ENCODE assay signal across 22 mouse cellular contexts in genomic region chr10:122090472-122090871, GRCm38 (mm10). TPM values are rescaled to one million over a fixed set of nuclear protein-coding genes. Genes with fewer than 3 reads are reported as not detected.
A peak's percentile ranks its signal among the peaks of the same experiment; 100 is the strongest.
DNase-seq lines count a peak whose midpoint lies in the region; ATAC-seq and TF ChIP-seq lines count a peak whose summit lies in the region.
"Had no signal": no experiment of that assay in that cellular context is flagged by ENCODE, and none has a peak within 500 bp of the region (broad histone marks: within the 10 kb centered on the region; RNA-seq: fewer than 3 reads in every experiment).

No protein-coding gene starts in this region.

- peaks cover 10% of the 10 kb centered on the region for H3K9me3 ChIP-seq in forebrain, postnatal 0 days (ENCODE audit: low read length)
- peaks cover 14% of the 10 kb centered on the region for H3K9me3 ChIP-seq in forebrain, embryonic 12.5 days
- 0 out of 2 replicates have a peak, but pooled peaks cover 4% of the 10 kb centered on the region for H3K9me3 ChIP-seq in kidney, postnatal 0 days (replicated peaks; ENCODE audit: low read length)
- H3K9me3 ChIP-seq in lung, postnatal 0 days (ENCODE audit: low read length), result no peaks in the 10 kb centered on the region
- peaks cover 5% of the 10 kb centered on the region; the same call in 1 of the 2 replicates for H3K9me3 ChIP-seq in stomach, postnatal 0 days (ENCODE audit: control insufficient read depth, low read length)

- no peaks in the 10 kb centered on the region for H3K27me3 ChIP-seq in forebrain, postnatal 0 days (ENCODE audit: insufficient read depth, low read length)
- H3K27me3 ChIP-seq in forebrain, embryonic 12.5 days, result no peaks in the 10 kb centered on the region
- no peaks in the 10 kb centered on the region for H3K27me3 ChIP-seq in kidney, postnatal 0 days (ENCODE audit: insufficient read depth, low read length)
- no peaks in the 10 kb centered on the region for H3K27me3 ChIP-seq in kidney, adult 2 months (replicated peaks; ENCODE audit: control insufficient read depth, insufficient read depth, low read length)
- H3K27me3 ChIP-seq in lung, postnatal 0 days (replicated peaks; ENCODE audit: insufficient read depth, low read length), result no peaks in the 10 kb centered on the region
- no peaks in the 10 kb centered on the region for H3K27me3 ChIP-seq in stomach, postnatal 0 days (ENCODE audit: control insufficient read depth, insufficient read depth, low read length)
- H3K27me3 ChIP-seq: CH12.LX; embryonic facial prominence, embryonic 13.5 days; forebrain, embryonic 13.5 days; hindbrain, embryonic 15.5 days had no signal

- H3K36me3 ChIP-seq in forebrain, postnatal 0 days (ENCODE audit: insufficient read depth), result peaks cover 15% of the 10 kb centered on the region
- H3K36me3 ChIP-seq in forebrain, embryonic 12.5 days (replicated peaks), result peaks cover 30% of the 10 kb centered on the region
- H3K36me3 ChIP-seq in kidney, postnatal 0 days (ENCODE audit: insufficient read depth, low read length), result peaks cover 24% of the 10 kb centered on the region
- H3K36me3 ChIP-seq in kidney, adult 2 months (ENCODE audit: control insufficient read depth, insufficient read depth, low read length), result peaks cover 18% of the 10 kb centered on the region
- peaks cover 12% of the 10 kb centered on the region for H3K36me3 ChIP-seq in lung, postnatal 0 days (ENCODE audit: insufficient read depth, low read length)
- peaks cover 12% of the 10 kb centered on the region for H3K36me3 ChIP-seq in stomach, postnatal 0 days (ENCODE audit: control insufficient read depth, insufficient read depth, low read length)

- no peak overlapping the region for H3K9ac ChIP-seq in forebrain, postnatal 0 days
- H3K9ac ChIP-seq in forebrain, embryonic 12.5 days, result no peak overlapping the region
- no peak overlapping the region for H3K9ac ChIP-seq in kidney, postnatal 0 days (ENCODE audit: low read depth, low read length)
- H3K9ac ChIP-seq in lung, postnatal 0 days (replicated peaks; ENCODE audit: low read depth), result no peak overlapping the region
- H3K9ac ChIP-seq in stomach, postnatal 0 days (ENCODE audit: low read length), result no peak overlapping the region
- H3K9ac ChIP-seq: embryonic facial prominence, embryonic 13.5 days; forebrain, embryonic 13.5 days; hindbrain, embryonic 15.5 days had no signal

- H3K27ac ChIP-seq in forebrain, postnatal 0 days (ENCODE audit: low read depth, low read length), result no peak overlapping the region
- no peak overlapping the region for H3K27ac ChIP-seq in forebrain, embryonic 12.5 days
- no peak overlapping the region for H3K27ac ChIP-seq in kidney, postnatal 0 days
- H3K27ac ChIP-seq in kidney, adult 2 months (ENCODE audit: insufficient read depth, low read depth, low read length), result no peak overlapping the region
- no peak overlapping the region for H3K27ac ChIP-seq in lung, postnatal 0 days (ENCODE audit: low read length)
- no peak overlapping the region for H3K27ac ChIP-seq in stomach, postnatal 0 days (replicated peaks)
- H3K27ac ChIP-seq: embryonic facial prominence, embryonic 13.5 days; forebrain, embryonic 13.5 days; heart, embryonic 10.5 days; hindbrain, embryonic 15.5 days had no signal

- TF ChIP-seq CTCF in forebrain, postnatal 0 days (IDR thresholded peaks at IDR 0.05; ENCODE audit: low read depth), result peak; percentile 10; the same call in 1 of the 2 replicates
- peak; percentile 30; the same call in 1 of the 2 replicates for TF ChIP-seq CTCF in kidney, postnatal 0 days (IDR thresholded peaks at IDR 0.05; ENCODE audit: low read depth)
- TF ChIP-seq CTCF in kidney, adult 2 months (conservative IDR thresholded peaks at IDR 0.05; ENCODE audit: insufficient read depth, insufficient read length, low read depth, low read length), result no peak
- 0 out of 2 replicates have a peak, but pooled peaks have one; percentile 8 for TF ChIP-seq CTCF in lung, postnatal 0 days (IDR thresholded peaks at IDR 0.05)
- TF ChIP-seq CTCF in stomach, postnatal 0 days (IDR thresholded peaks at IDR 0.05; ENCODE audit: low read depth), result peak; percentile 41

- no peak for TF ChIP-seq EP300 in lung, postnatal 0 days (IDR thresholded peaks at IDR 0.05)
- no peak for TF ChIP-seq EP300 in stomach, postnatal 0 days (optimal IDR thresholded peaks at IDR 0.05)

- no peak overlapping the region for H3K4me2 ChIP-seq in forebrain, postnatal 0 days (ENCODE audit: low read depth)
- no peak overlapping the region for H3K4me2 ChIP-seq in forebrain, embryonic 12.5 days
- no peak overlapping the region for H3K4me2 ChIP-seq in kidney, postnatal 0 days (ENCODE audit: low read length)
- no peak overlapping the region for H3K4me2 ChIP-seq in lung, postnatal 0 days (replicated peaks; ENCODE audit: low read depth, low read length)
- H3K4me2 ChIP-seq in stomach, postnatal 0 days (replicated peaks; ENCODE audit: low read depth), result no peak overlapping the region
- H3K4me2 ChIP-seq: embryonic facial prominence, embryonic 13.5 days; forebrain, embryonic 13.5 days; hindbrain, embryonic 15.5 days had no signal

- TF ChIP-seq POLR2A in kidney, adult 2 months (IDR thresholded peaks at IDR 0.05; ENCODE audit: low read depth, low read length), result no peak

- 100% methylated on average over 1 of the region's 1 CpGs for WGBS in forebrain, postnatal 0 days
- WGBS in forebrain, embryonic 12.5 days, result 100% methylated on average over 1 of the region's 1 CpGs
- 93% methylated on average over 1 of the region's 1 CpGs for WGBS in kidney, postnatal 0 days
- WGBS in kidney, adult 2 months, result 93% methylated on average over 1 of the region's 1 CpGs
- WGBS in lung, postnatal 0 days, result 95% methylated on average over 1 of the region's 1 CpGs
- 100% methylated on average over 1 of the region's 1 CpGs for WGBS in stomach, postnatal 0 days

- H3K4me1 ChIP-seq in forebrain, postnatal 0 days (ENCODE audit: insufficient read depth), result peaks cover 6% of the 10 kb centered on the region; the same call in 1 of the 2 replicates
- peaks cover 2% of the 10 kb centered on the region; the same call in 1 of the 2 replicates for H3K4me1 ChIP-seq in forebrain, embryonic 12.5 days
- no peaks in the 10 kb centered on the region for H3K4me1 ChIP-seq in kidney, postnatal 0 days (replicated peaks; ENCODE audit: insufficient read depth, low read length)
- no peaks in the 10 kb centered on the region for H3K4me1 ChIP-seq in kidney, adult 2 months (ENCODE audit: control insufficient read depth, insufficient read depth, low read length)
- H3K4me1 ChIP-seq in lung, postnatal 0 days (ENCODE audit: insufficient read depth, low read depth, low read length), result no peaks in the 10 kb centered on the region
- no peaks in the 10 kb centered on the region for H3K4me1 ChIP-seq in stomach, postnatal 0 days (replicated peaks; ENCODE audit: control insufficient read depth, insufficient read depth)
- H3K4me1 ChIP-seq: heart, embryonic 10.5 days had no signal

- no peak for DNase-seq in forebrain, postnatal 0 days
- no peak for DNase-seq in kidney, postnatal 0 days (ENCODE audit: low spot score)
- no peak for DNase-seq in kidney, adult 2 months
- no peak for DNase-seq in lung, postnatal 0 days (ENCODE audit: low spot score)
- no peak for DNase-seq in lung, postnatal 10 days
- no peak for DNase-seq in stomach, postnatal 0 days (ENCODE audit: low spot score)
- no peak for DNase-seq in kidney, adult 9 months
- DNase-seq: adrenal gland, adult 8-10 months; adrenal gland, postnatal 36 days; cerebellum, adult 11 months; cerebellum, adult 8-10 months; cerebellum, postnatal 14 days; gastrocnemius, postnatal 36 days; heart, adult 11 months; heart, postnatal 36 days had no signal

- no peak for ATAC-seq in forebrain, postnatal 0 days
- no peak for ATAC-seq in forebrain, embryonic 12.5 days (ENCODE audit: low FRiP score)
- ATAC-seq in kidney, postnatal 0 days (replicated peaks; ENCODE audit: low FRiP score, low read depth), result no peak
- no peak for ATAC-seq in lung, postnatal 0 days
- no peak for ATAC-seq in stomach, postnatal 0 days (ENCODE audit: low FRiP score, low TSS enrichment)
- ATAC-seq: forebrain, embryonic 13.5 days; inflammation-experienced regulatory T-cells, adult 6 months had no signal

- H3K4me3 ChIP-seq in forebrain, postnatal 0 days (ENCODE audit: low read depth, low read length), result no peak overlapping the region
- H3K4me3 ChIP-seq in forebrain, embryonic 12.5 days (replicated peaks), result no peak overlapping the region
- no peak overlapping the region for H3K4me3 ChIP-seq in kidney, postnatal 0 days (replicated peaks; ENCODE audit: low read depth, low read length)
- H3K4me3 ChIP-seq in kidney, adult 2 months (ENCODE audit: insufficient read depth, low read depth, low read length), result no peak overlapping the region
- H3K4me3 ChIP-seq in lung, postnatal 0 days (ENCODE audit: low read depth, low read length), result no peak overlapping the region
- no peak overlapping the region for H3K4me3 ChIP-seq in stomach, postnatal 0 days (ENCODE audit: low read depth, low read length)
- H3K4me3 ChIP-seq: embryonic facial prominence, embryonic 13.5 days; forebrain, embryonic 13.5 days; heart, embryonic 10.5 days; hindbrain, embryonic 15.5 days had no signal

RNA-seq across cellular contexts. Expression of gene Rxylt1, which starts 6.7 kb away (rescaled TPM):
- 40.5 and 44.0 TPM in 2 replicates for total RNA-seq in forebrain, postnatal 0 days (2014; rRNA removed)
- polyA plus RNA-seq in forebrain, postnatal 0 days (2015; fragmentation: Nextera tagmentation; extraction: Ambion mirVana), result 48.4 and 49.3 TPM in 2 replicates
- polyA plus RNA-seq in forebrain, embryonic 12.5 days (2016; fragmentation: Nextera tagmentation; extraction: Ambion mirVana), result 28.1 and 36.7 TPM in 2 replicates
- polyA plus RNA-seq in kidney, postnatal 0 days (2015; fragmentation: Nextera tagmentation; extraction: Ambion mirVana), result 72.1 and 75.5 TPM in 2 replicates
- polyA plus RNA-seq in kidney, adult 2 months (2012; rRNA removed), result 4.3 and 6.5 TPM in 2 replicates
- polyA plus RNA-seq in lung, postnatal 0 days (2015; fragmentation: Nextera tagmentation; extraction: Ambion mirVana), result 56.0 and 56.5 TPM in 2 replicates
- 45.8 and 46.1 TPM in 2 replicates for polyA plus RNA-seq in stomach, postnatal 0 days (2015; fragmentation: Nextera tagmentation; extraction: Ambion mirVana)

RNA-seq across cellular contexts. Expression of gene Srgap1, which starts 43.4 kb away (rescaled TPM):
- 19.4 and 20.2 TPM in 2 replicates for total RNA-seq in forebrain, postnatal 0 days (2014; rRNA removed)
- polyA plus RNA-seq in forebrain, postnatal 0 days (2015; fragmentation: Nextera tagmentation; extraction: Ambion mirVana), result 13.5 and 27.8 TPM in 2 replicates
- 20.7 and 22.2 TPM in 2 replicates for polyA plus RNA-seq in forebrain, embryonic 12.5 days (2016; fragmentation: Nextera tagmentation; extraction: Ambion mirVana)
- polyA plus RNA-seq in kidney, postnatal 0 days (2015; fragmentation: Nextera tagmentation; extraction: Ambion mirVana), result 10.2 and 13.1 TPM in 2 replicates
- 3.3 and 3.4 TPM in 2 replicates for polyA plus RNA-seq in kidney, adult 2 months (2012; rRNA removed)
- 7.4 and 11.8 TPM in 2 replicates for polyA plus RNA-seq in lung, postnatal 0 days (2015; fragmentation: Nextera tagmentation; extraction: Ambion mirVana)
- polyA plus RNA-seq in stomach, postnatal 0 days (2015; fragmentation: Nextera tagmentation; extraction: Ambion mirVana), result 4.6 and 5.2 TPM in 2 replicates
- total RNA-seq: CH12.LX had no signal
